Mouse (Mus musculus) kidney, adult 10 weeks (tissue): ENCODE results near the gene Cavin4. TPM values are rescaled to one million over a fixed set of nuclear protein-coding genes. Genes with fewer than 3 reads are reported as not detected.

ENCODE experiments used
- polyA plus RNA-seq: library from polyadenylated mRNA; stranded (reverse); fragments of 350-450 nt; fragmentation: Illumina TruSeq; extraction: RNeasy Lipid Tissue Mini Kit (QIAGEN cat#74804); gene quantifications from one replicate; pipeline ENCODE4 v1.2.3, GENCODE M21; 2014; ENCODE audit warnings: low read depth, low replicate concordance

Cavin4 gene
- not detected for polyA plus RNA-seq

GRCm38 (mm10) chr4:48663271-48663670 lies at the start of gene Cavin4:
Cavin4 (plus strand) TSS chr4:48663514.

Other genes with a start within 250 kb of the Cavin4 start
- gene Tex10, start 190.1 kb upstream of the Cavin4 start, polyA plus RNA-seq = 21.9 TPM
- 9.3 TPM for gene Msantd3, start 123.6 kb upstream of the Cavin4 start, polyA plus RNA-seq
- 1.6 TPM for gene Tmeff1, start 78.3 kb upstream of the Cavin4 start, polyA plus RNA-seq